Mouse (Mus musculus) olfactory bulb, adult 2 months (tissue): ENCODE measurements around the gene Fblim1.

Source experiments
- CTCF ChIP-seq: fragments of 200-500 bp; IDR thresholded peaks from 2 replicates; pipeline ENCODE4 v1.5.1; 2012; ENCODE audit warnings: low read depth, mild to moderate bottlenecking, low read length, moderate library complexity; ENCODE audit not compliant: insufficient read depth
- POLR2A ChIP-seq: fragments of 200-500 bp; IDR thresholded peaks from 2 replicates; pipeline ENCODE4 v1.6.1; 2012; ENCODE audit warnings: mild to moderate bottlenecking, low read depth, low read length, moderate library complexity; ENCODE audit not compliant: insufficient read depth

- TF ChIP-seq POLR2A: no peak
- TF ChIP-seq CTCF: no peak
Observed at GRCm38 (mm10) chr4:141609538-141609937, 3.6 kb upstream of the Fblim1 start.
